Mouse (Mus musculus) embryonic stem cell, embryonic (primary cell): Measurements from ENCODE around the gene Dolpp1.

ENCODE experiments used
- CTCF ChIA-PET, 4 experiments: fragments of 300-600 bp in 2 of 4; fragments of 350-600 bp in 2 of 4; sonication (Branson Sonifier 250); formaldehyde crosslinking; loops; one replicate each; lab custom pipeline; 2022; ENCODE audit warnings: inconsistent platforms in 2 of 4; lab: Charles Lee
- POLR2A ChIA-PET, 4 experiments: fragments of 300-600 bp in 2 of 4; fragments of 350-600 bp in 2 of 4; sonication (Branson Sonifier 250); formaldehyde crosslinking; loops; one replicate each; lab custom pipeline; 2022; ENCODE audit warnings: antibody characterized with exemption in 4 of 4, inconsistent platforms in 1 of 4; lab: Charles Lee

Dolpp1 gene

DNA sequence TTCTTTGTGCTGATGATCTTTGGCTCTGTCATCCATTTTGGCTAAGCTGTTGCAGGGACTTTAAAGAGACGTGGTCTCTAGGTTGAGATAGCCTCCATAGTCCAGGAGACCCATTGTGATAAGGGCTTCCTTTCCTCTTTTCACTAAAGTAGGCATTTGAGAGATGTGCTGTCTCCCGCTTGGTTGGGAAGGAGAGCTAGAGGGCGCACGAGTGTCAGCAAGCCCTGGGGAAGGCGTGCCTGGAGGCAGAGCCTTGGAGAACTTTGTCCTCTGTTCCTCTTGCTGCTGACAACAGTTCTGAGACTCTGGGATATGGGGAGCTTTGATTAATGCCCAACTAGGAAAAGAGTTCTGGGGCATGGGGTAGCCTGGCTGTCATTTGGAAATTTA, 44.1 kb downstream of the Dolpp1 start:
- ChIA-PET POLR2A (interaction anchor here (0.5 to 2.8 kb wide), 38 partner anchors 9 to 426 kb away, joined by 3 to 22 read pairs (median 4); partner anchors contain the start of genes Ier5l (in 2 of the 4), Ntmt1 (in 2 of the 4), Asb6 (in 1 of the 4) and Crat (in 1 of the 4)), CTCF (interaction anchor here (0.6 to 3.1 kb wide), 84 partner anchors 8 to 517 kb away, joined by 3 to 64 read pairs (median 4); partner anchors contain the start of genes Ier5l (in 2 of the 4), Asb6 (in 1 of the 4), Dolpp1 (in 1 of the 4) and Miga2 (in 1 of the 4))

DNA sequence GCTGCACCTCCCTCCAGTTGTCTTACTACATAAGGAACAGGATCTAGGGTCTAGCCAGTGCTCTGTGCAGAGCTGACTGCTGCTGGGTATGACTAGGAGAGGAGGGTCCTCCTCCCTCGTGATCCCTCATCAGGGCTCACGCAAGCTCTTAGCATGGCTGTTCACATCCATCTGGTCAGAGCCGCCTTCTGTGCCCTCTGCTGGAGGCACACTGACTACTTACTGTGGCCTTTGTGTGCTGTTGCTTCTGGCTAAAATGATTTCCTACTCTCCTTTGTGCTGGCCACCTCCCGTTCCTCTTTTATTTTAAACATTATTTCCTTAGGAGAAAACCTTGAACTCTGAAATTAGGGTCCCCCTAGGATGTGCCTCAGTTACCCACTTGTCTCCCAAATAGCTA, 44.8 kb downstream of the Dolpp1 start:
- ChIA-PET POLR2A (interaction anchor here (0.6 to 2.8 kb wide), 30 partner anchors 8 to 425 kb away, joined by 3 to 22 read pairs (median 4); partner anchors contain the start of genes Ntmt1 (in 2 of the 4), Asb6 (in 1 of the 4), Crat (in 1 of the 4) and Ier5l (in 1 of the 4)), CTCF (interaction anchor here (0.5 to 3.1 kb wide), 60 partner anchors 8 to 516 kb away, joined by 3 to 64 read pairs (median 4); partner anchors contain the start of genes Asb6 (in 1 of the 4), Dolpp1 (in 1 of the 4), Ier5l (in 1 of the 4) and Miga2 (in 1 of the 4))

DNA sequence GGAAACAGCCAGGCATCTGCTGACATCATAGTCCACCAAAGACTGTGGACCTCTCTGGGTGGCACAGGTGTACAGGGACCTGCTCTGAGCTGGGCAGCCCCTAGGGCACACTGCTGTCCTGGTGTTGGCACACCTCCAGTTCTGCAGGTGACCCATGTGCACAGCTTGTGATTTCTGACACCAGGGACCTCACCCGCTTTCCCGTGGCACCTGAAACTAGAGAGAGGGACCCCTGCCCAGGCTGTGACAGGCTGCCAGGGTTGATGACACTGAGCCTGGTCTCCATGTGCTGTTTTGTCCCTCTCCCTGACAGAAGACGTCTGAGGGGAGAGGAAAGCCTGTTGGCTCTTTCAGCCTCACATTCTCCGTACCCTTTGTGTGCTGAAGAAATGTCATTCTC, 45.7 kb downstream of the Dolpp1 start:
- POLR2A ChIA-PET, result interaction anchor here in 1 of 4 experiments (0.5 to 2.2 kb wide), 2 partner anchors 36 to 89 kb away, joined by 5 to 10 read pairs; partner anchors contain the start of gene Ier5l
- CTCF ChIA-PET, result interaction anchor here in 3 of 4 experiments (0.6 to 2.6 kb wide), 7 partner anchors 7 to 358 kb away, joined by 3 to 64 read pairs (median 3); no protein-coding TSS in a partner anchor

DNA sequence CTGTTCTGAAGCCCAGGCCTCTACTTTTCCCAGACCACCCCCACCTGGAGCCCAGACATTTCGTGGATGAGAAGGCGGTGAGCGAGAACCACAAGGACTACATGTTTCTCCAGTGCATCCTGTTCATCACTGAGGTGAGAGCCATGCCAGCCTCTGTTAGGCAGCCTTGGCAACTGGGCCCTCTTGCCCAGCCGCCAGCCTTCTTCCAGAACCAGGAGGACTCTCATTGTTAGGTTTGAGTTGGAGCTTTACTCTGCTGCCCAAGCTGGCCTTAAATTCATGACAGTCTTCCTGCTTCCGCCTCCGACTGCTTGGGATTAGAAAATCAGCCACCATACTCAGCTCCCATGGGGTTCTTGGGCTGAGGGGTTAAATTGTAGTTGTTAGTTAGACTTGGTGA, 47.6 kb downstream of the Dolpp1 start:
- ChIA-PET CTCF (interaction anchor here (0.9 to 4.0 kb wide), 9 partner anchors 22 to 388 kb away, joined by 3 to 45 read pairs (median 7); partner anchors contain the start of gene Ier5l (in 1 of the 4)), POLR2A (interaction anchor here in 2 of 4 experiments (1.0 to 4.2 kb wide), 8 partner anchors 7 to 390 kb away, joined by 4 to 42 read pairs (median 14); partner anchors contain the start of gene Ier5l (in 2 of the 2))

DNA sequence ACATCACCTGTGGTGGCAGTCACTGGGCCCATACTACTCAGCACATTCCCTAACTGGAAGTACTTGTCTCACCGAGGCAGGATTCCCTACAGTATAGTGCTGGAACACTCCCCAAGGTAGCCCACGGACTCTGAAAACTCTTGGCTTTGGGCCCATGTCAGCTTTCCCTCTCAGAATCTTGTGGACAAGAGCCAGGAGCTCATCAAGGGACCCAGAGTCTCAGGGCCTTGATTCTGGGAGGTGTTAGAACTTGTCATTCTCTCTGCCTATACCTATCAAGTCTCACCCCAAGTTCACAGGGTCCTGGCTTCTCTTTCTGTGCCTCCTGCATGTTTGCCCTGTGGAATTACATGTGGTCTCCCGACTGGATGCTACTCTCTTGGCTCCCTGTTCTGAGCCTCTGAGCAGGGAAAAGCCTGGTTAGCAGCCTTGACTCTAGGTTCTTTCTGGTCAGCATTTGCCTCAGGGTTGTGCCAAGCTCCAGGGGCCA, 48.2 kb downstream of the Dolpp1 start:
- POLR2A ChIA-PET, result interaction anchor here in 2 of 4 experiments (0.8 to 4.2 kb wide), 23 partner anchors 8 to 381 kb away, joined by 3 to 42 read pairs (median 6); partner anchors contain the start of genes Ier5l (in 2 of the 2), Crat (in 1 of the 2) and Ntmt1 (in 1 of the 2)

DNA sequence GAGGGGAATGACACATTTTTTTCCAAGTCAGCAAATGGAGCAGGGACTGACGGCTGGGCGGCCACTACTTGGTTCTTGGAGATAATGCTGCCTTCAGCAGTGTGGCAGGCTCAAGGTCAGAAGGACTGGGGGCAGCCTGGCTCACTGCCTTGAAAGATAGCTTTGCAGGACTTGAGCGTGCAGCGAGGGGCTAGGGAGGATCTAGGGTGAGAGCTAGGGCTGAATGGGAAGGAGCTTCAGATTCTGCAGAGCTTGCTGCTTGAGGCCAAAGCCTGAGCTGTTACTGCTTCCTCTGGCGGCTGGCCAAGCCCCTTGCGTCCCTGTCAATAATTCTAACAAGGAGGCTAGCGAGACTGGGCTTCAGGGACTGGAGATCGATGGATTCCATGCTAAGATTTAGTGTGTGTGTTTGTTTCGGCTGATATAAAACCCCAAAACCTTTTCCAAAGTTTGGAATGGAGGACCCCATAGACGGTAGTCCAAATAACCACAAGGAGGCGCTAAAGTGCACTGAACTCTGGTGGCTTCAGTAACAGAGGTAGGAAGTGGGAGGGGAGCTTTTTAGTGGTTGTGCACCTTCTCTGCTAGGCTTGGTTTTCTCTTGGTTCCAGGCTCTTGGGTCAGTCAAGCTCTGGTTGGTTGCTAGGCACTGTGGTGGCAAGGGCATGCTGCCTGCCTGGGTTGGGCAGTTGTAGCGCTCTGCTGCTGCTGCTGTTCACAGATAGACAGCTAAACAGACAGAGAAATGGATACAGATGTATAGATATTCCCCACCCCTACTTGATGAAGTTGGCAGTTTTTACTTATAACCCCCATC, 48.9 kb downstream of the Dolpp1 start:
- ChIA-PET POLR2A (interaction anchor here (0.6 to 4.2 kb wide), 64 partner anchors 9 to 489 kb away, joined by 3 to 42 read pairs (median 4); partner anchors contain the start of genes Ier5l (in 3 of the 4), Ntmt1 (in 3 of the 4), Crat (in 2 of the 4) and Dolpp1 (in 2 of the 4)), CTCF (interaction anchor here (0.5 to 4.0 kb wide), 86 partner anchors 8 to 1306 kb away, joined by 3 to 45 read pairs (median 4); partner anchors contain the start of genes Miga2 (in 2 of the 4), Crat (in 1 of the 4), Dolpp1 (in 1 of the 4) and Ier5l (in 1 of the 4))

More for the DNA sequence above, 48.2 kb downstream of the Dolpp1 start:
- CTCF ChIA-PET, result interaction anchor here (0.6 to 4.0 kb wide), 44 partner anchors 8 to 1307 kb away, joined by 3 to 45 read pairs (median 5); partner anchors contain the start of genes Ier5l (in 1 of the 4), Miga2 (in 1 of the 4) and Prrx2 (in 1 of the 4)

DNA sequence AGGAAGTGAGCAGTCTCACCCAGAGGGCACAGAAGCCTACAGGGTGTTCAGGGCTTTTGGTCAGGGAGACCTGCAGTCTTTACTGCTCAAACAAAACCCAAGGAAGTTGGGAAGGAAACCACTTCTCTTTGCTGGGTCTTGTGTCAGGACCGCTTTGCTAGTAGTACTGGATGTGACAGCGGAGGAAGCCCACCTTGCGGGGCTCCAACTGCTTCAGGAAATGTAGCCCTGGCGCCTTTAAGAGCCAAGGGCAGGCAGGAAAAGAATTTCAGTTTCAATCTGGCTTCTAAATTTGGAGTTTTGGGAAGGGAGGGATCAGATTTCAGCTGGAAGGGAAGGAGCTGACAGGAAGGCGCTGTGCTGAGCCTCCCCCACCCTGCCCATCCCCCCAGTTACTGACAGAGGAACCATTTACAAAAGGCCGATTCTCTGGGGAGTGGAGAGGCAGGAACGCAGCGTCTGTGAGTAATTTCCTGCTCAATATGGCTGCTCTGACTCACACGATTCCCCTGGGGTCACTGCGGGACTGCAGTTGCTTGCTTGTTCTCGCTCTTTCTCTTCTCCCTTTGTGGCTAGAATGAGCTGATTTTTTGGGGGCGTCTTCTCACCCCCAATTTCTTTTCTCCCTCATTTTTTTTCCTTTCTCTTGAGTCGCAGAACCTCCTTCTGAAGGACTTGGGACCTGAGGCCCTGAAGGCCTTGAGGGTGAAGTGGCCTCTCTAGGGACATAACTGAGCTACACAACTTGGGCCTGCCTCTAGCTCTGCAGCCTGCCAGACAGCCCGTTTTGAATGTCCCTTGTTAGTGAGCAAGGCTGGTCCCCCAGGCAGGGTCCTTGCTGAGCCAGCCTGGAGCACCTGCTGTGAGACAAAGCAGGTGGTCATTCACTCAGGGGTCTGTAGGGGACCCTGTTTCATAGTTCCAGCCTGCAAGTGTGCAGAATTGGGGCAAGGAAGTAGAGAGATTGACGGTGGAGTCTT, 49.8 kb downstream of the Dolpp1 start:
- CTCF ChIA-PET, result interaction anchor here (0.5 to 4.0 kb wide), 83 partner anchors 8 to 814 kb away, joined by 3 to 45 read pairs (median 4); partner anchors contain the start of genes Miga2 (in 2 of the 4), Crat (in 1 of the 4), Dolpp1 (in 1 of the 4) and Ier5l (in 1 of the 4)
- POLR2A ChIA-PET, result interaction anchor here (0.6 to 4.2 kb wide), 59 partner anchors 8 to 488 kb away, joined by 3 to 42 read pairs (median 5); partner anchors contain the start of genes Ier5l (in 3 of the 4), Ntmt1 (in 3 of the 4), Dolpp1 (in 2 of the 4) and Crat (in 1 of the 4)

DNA sequence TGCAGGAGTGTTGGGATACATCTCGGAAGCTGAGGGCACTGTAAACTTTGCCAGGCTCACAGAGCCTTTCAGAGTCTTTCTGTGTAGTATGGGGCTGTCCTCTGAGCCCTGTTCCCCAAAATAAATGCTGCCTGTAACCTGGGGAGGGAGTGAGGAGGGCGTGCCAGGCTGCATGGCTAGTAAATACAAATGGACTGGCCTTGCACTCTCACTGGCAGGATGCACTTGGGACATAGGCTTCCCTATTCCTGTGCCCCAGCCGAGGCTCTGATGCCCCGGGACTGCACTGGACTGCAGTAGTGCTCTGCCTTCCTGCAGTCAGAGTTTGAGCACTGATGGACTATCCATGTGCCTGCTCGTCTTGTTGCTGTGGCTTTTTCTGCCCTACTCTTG, 50.4 kb downstream of the Dolpp1 start:
- ChIA-PET POLR2A (interaction anchor here in 3 of 4 experiments (1.1 to 4.2 kb wide), 17 partner anchors 8 to 386 kb away, joined by 3 to 42 read pairs (median 7); partner anchors contain the start of genes Ier5l (in 3 of the 3), Ntmt1 (in 2 of the 3) and Dolpp1 (in 1 of the 3)), CTCF (interaction anchor here (0.7 to 4.0 kb wide), 10 partner anchors 8 to 386 kb away, joined by 3 to 45 read pairs (median 8); no protein-coding TSS in a partner anchor)

DNA sequence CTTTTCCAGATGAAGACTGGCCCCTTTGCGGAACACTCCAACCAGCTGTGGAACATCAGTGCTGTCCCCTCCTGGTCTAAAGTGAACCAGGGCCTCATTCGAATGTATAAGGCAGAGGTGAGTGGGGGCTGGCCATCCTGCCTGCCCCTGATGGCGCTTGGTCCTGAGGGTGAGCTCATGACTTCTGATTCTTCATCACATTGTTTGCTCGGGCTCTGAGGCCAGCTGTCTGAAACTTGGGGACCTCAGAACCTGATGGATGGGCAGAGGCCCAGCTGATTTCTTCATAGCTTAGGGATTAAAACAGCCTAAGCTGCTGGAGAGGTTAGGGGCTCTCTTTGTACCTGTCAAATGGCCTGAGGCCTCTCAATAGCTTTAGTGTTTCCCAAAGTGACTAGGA, 51.2 kb downstream of the Dolpp1 start:
- CTCF ChIA-PET, result interaction anchor here in 3 of 4 experiments (0.6 to 5.3 kb wide), 6 partner anchors 8 to 483 kb away, joined by 3 to 32 read pairs (median 3); partner anchors contain the start of gene Ier5l (in 1 of the 3)
- POLR2A ChIA-PET, result interaction anchor here in 3 of 4 experiments (0.7 to 3.7 kb wide), 10 partner anchors 8 to 364 kb away, joined by 3 to 23 read pairs (median 4); partner anchors contain the start of genes Ier5l (in 1 of the 3) and Ntmt1 (in 1 of the 3)

DNA sequence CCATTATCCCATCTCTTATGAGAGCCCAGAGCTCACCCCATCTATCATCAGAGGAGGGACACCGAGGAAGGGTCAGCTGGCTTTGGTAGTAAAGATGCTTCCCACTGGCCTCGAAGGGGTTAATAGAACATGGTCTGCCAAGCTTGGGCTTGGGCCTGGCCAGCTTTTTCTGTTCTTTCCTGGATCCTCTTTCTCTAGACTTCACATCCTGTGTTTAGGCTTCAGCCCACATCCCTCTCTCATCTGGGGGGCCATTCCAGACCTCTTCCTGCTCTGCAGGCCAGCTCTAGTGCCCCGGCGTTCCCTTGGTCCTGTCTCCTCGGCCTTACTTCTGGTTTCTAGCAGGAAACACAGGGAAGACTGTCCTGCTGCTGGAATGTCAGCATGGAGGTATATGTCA, 52.0 kb downstream of the Dolpp1 start:
- POLR2A ChIA-PET, result interaction anchor here in 3 of 4 experiments (0.7 to 3.7 kb wide), 10 partner anchors 9 to 44 kb away, joined by 3 to 23 read pairs (median 4); partner anchors contain the start of gene Ier5l (in 1 of the 3)
- CTCF ChIA-PET, result interaction anchor here in 3 of 4 experiments (0.6 to 5.3 kb wide), 9 partner anchors 9 to 1309 kb away, joined by 3 to 32 read pairs (median 3); partner anchors contain the start of gene Ier5l (in 1 of the 3)

DNA sequence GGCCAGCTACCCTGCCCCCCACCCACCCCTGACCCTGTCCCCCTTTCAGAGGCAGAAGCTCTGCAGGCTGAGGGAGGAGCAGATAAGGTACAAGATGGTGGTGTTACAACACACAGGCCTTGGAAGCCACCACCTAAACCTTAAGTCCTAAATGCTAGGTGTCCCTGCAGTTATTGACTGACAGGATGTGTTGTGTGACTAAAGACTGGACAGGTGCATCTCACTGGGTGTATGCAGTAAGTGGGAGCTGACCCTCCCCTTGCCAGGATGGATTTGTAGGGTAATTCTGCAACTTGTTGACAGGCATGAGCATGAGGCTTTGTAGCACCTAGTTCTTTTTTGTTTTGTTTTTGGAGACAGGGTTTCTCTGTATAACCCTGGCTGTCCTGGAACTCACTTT, 52.4 kb downstream of the Dolpp1 start:
- ChIA-PET CTCF (interaction anchor here in 3 of 4 experiments (0.7 to 5.3 kb wide), 7 partner anchors 8 to 350 kb away, joined by 3 to 32 read pairs (median 6); no protein-coding TSS in a partner anchor), POLR2A (interaction anchor here in 2 of 4 experiments (0.8 to 3.7 kb wide), 12 partner anchors 9 to 382 kb away, joined by 3 to 23 read pairs (median 5); partner anchors contain the start of genes Ier5l (in 1 of the 2) and Zer1 (in 1 of the 2))

DNA sequence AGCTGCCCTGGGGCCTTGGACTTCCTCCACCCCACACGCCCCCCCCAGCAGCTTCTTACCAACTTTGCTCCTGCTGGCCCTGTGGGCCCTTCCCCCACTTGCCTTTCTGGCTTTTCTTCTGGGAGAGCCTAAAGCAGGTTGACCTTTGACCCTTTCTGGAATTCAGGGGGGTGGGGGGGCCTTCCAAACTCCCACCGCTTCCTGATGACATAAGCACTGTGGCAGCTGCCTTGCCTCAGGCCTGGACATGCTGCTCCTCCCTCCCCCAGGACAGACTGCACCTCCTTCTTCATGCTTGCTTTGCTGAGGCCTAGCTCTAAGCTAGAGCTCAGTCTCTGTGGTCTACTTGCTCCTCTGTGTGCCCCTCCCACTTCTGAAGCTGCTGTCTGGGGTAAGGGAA, 53.3 kb downstream of the Dolpp1 start:
- CTCF ChIA-PET, result interaction anchor here (0.5 to 5.3 kb wide), 23 partner anchors 8 to 1910 kb away, joined by 3 to 32 read pairs (median 4); no protein-coding TSS in a partner anchor
- POLR2A ChIA-PET, result interaction anchor here (0.6 to 3.7 kb wide), 43 partner anchors 8 to 1805 kb away, joined by 3 to 23 read pairs (median 4); partner anchors contain the start of genes Ier5l (in 2 of the 4), Ntmt1 (in 2 of the 4), Miga2 (in 1 of the 4) and Zer1 (in 1 of the 4)

DNA sequence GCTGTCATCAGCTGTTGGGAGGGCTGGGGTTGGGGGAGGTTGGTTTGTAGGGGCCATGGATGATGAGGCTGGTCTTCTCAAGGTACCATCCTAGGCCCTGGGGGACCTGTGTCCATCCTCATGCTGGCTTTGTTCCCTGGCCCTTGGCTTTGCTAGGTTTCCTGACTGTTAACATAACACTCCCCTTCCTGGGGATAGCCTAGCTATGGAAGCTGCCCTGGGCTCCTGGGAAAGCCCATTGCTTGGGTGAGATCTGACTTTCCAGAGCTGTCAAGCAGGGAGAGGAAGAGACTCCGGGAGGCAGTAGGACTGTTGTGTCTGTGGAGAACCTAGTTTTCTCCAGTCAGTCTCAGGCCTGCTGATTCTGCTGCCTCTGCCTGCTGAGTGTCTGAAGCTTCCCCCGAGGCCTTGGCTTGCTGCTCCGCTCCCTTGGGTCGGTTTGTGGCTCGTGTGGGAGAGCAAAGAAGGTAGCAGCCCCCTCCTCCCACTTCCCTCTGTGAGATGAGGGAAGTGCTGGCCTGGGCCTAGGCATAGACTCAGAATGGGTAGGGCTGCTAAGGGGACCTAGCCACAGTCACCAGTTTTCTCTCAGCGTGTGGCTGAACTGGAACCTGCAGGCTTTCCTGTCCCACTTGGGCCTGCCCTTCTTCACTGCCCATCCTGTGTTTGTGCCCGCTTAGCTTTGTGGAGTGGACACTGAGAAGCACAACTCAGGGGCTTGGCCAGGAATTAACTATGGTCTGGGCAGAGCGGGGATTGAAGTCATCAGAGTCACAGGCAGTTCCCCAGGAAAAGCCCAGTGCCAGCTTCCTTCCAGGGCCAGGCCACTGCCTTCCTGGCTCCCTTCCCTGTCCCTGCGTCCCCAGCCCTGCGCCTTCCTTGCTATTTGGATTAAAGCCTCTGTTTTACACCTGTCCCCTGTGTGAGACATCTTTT, 55.1 kb downstream of the Dolpp1 start:
- ChIA-PET POLR2A (interaction anchor here in 3 of 4 experiments (0.7 to 1.9 kb wide), 10 partner anchors 9 to 246 kb away, joined by 3 to 5 read pairs (median 4); partner anchors contain the start of gene Ier5l (in 2 of the 3)), CTCF (interaction anchor here (0.5 to 5.3 kb wide), 6 partner anchors 11 to 347 kb away, joined by 4 to 32 read pairs (median 4); no protein-coding TSS in a partner anchor)

DNA sequence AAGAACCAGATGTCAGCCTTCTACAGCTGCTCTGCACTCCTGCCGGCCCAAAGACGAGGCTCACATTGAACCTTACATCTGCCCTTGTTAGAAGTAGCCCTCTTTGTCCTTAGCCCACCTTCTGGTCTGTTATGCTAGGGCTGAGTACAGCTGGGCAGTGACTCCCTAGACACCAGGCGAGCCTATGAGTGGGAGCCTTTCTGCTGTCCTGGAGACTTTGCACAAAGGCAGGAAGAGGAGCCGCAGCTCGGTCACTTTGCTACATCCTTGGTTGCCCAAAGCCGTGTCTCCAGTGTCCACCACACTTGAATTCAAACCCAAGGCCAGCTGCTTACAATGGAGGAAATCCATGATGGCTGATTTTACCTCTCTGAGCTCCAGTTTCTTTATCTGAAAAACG, 56.3 kb downstream of the Dolpp1 start:
- POLR2A ChIA-PET, result interaction anchor here in 3 of 4 experiments (0.6 to 3.0 kb wide), 9 partner anchors 8 to 1191 kb away, joined by 3 to 22 read pairs (median 4); partner anchors contain the start of gene Ier5l (in 1 of the 3)
- CTCF ChIA-PET, result interaction anchor here in 2 of 4 experiments (0.6 to 5.3 kb wide), 3 partner anchors 13 to 479 kb away, joined by 3 to 32 read pairs (median 4); no protein-coding TSS in a partner anchor
